Mouse (Mus musculus): ENCODE measurements around the gene Cluh.

DNA sequence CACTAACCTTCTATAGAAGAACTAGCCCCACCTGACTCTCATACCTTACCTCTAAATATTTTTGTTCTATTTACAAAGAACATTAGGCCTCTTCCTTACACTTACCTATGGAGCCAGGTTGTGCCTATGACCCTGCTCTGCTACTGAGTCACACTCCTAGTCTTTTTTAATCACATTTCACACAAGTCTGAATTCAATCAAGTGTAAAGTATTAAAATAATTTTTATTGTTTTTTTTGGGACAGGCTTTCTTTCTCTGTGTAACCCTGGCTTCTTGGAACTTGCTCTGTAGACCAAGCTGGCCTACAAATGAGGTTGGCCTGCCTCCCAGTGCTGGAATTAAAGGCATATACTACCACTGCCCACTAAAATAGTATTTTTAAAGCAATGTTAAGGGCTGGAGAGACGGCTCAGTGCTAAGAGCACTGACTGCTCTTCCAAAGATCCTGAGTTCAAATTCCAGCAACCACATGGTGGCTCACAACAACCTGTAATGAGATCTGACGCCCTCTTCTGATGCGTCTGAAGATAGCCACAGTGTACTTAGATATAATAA, 66.8 kb downstream of the Cluh start:
- TF ChIP-seq ZNF384 (IDR thresholded peaks at IDR 0.05; ENCODE audit: low read depth, low read length) (no peak), ZKSCAN1 (IDR thresholded peaks at IDR 0.05; ENCODE audit: borderline replicate concordance, low read depth, low read length) (no peak), GABPA (IDR thresholded peaks at IDR 0.05; ENCODE audit: insufficient replicate concordance, low read depth, low read length) (no peak), CTCF (conservative IDR thresholded peaks at IDR 0.05 in 1 of 2, IDR thresholded peaks at IDR 0.05 in 1 of 2; ENCODE audit: low read depth in 2 of 2, low read length in 2 of 2) (no peak), USF2 (conservative IDR thresholded peaks at IDR 0.05; ENCODE audit: low read depth, low read length) (no peak), BHLHE40 (IDR thresholded peaks at IDR 0.05; ENCODE audit: low read depth, low read length) (no peak), MAX (IDR thresholded peaks at IDR 0.05; ENCODE audit: low read length) (no peak), POLR2A (IDR thresholded peaks at IDR 0.05; ENCODE audit: low read depth, low read length) (no peak), TBP (conservative IDR thresholded peaks at IDR 0.05; ENCODE audit: low read depth, low read length) (no peak), MXI1 (IDR thresholded peaks at IDR 0.05; ENCODE audit: low read depth, low read length) (no peak), TCF12 (IDR thresholded peaks at IDR 0.05; ENCODE audit: low read depth, low read length) (no peak), RAD21 (IDR thresholded peaks at IDR 0.05; ENCODE audit: low read depth, low read length) (no peak), SMC3 (IDR thresholded peaks at IDR 0.05; ENCODE audit: low read depth, low read length) (no peak), NRF1 (IDR thresholded peaks at IDR 0.05; ENCODE audit: low read depth, low read length) (no peak)

Measured in CH12.LX (cell line).